Mouse (Mus musculus): ENCODE measurements around the gene Fasl.

Gene Fasl

DNA sequence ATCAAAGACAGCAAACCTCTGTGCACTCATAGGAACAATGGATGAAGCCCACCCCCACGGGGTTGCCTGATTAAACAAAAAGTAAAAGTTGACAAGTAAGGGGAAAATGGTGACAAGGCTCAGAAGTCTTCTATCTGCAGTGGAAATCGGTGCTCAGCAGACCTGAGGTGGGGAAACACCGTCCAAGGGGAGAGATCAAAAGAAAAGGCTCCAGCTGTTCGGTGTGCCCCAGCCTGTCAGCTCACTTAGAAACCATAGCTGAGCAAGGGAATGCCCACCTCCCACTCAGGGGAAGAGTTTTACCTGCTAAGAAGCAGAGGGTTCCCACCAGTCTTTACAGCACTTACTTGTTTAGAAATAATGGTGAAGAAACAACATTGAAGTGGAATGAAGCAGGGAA lies 26.7 kb downstream of the Fasl start:
- no peak for DNase-seq (ENCODE audit: inconsistent age in 2 of 2, low spot score in 1 of 2)

GRCm38 (mm10) chr1:161756547-161756946 lies 31.7 kb downstream of the Fasl start:
- no peak for DNase-seq (ENCODE audit: inconsistent age in 2 of 2, low spot score in 1 of 2)

- DNase-seq (ENCODE audit: inconsistent age in 2 of 2, low spot score in 1 of 2): no peak
Measured at GRCm38 (mm10) chr1:161751311-161751710, 37.0 kb downstream of the Fasl start.

DNA sequence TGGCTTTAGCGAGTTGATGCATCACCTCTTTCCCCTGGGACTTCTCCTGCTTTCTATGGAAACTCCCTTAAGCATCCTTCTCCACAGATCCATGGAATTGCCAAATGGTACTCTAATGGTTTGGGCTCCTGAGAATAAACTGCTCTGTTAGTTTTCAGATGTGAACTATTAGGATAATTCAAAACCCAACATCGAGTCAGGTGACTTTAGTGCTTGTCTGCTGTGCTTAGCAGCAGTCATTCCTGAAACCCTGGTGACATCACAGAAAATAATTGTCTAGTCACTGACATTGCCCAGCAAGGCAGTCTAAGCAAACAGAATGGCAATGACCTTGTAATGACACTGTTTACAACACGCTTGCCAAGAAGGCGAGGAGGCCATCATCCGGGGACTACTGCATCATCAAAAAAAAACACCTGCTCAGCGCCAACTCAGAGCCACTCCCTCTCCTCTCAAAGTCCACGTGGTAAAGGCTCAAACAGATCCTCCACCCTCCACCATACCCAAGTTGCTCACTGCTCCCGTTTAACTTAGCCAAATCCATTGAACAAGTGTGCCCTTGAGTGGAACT lies 37.7 kb downstream of the Fasl start:
- no peak for DNase-seq (ENCODE audit: inconsistent age in 2 of 2, low spot score in 1 of 2)

DNA sequence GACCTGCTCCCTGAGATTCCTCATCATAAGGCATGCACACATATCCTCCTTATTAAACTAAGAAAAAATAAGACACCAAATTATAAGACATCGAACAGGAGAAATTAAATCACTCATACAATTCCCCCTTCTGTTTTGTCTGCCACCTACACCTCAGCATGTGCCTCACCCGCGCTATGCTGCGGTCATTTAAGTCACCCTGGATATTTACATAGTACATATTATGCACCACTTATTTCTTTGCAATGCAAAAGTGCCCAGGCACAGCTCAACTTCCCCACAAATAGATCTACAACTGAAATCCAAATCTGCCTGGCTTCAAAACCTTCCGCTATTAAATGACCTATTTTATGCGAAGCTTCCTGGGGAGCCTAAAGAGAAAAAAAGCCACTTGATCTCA lies 39.6 kb downstream of the Fasl start:
- no peak for DNase-seq (ENCODE audit: inconsistent age in 2 of 2, low spot score in 1 of 2)

DNA sequence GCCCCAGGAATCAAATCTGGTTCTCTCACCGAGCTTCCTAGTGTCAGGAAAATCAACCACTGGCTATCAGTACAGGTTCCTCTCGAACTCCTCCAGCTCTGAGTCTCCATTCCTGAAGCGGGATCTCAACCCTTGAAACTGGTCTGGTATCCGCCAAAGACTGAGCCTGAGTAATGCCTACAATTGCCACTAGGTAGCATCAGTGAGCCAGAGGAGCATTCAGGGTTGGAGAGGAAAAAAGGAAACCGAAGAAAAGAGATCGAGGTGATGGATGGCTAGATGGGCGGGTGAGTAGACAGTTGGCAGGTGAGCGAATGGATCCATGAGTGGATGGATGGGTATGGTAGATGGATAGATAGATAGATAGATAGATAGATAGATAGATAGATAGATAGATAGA lies 40.2 kb downstream of the Fasl start:
- peak; percentile 53 to 88 for DNase-seq (ENCODE audit: inconsistent age in 2 of 2, low spot score in 1 of 2)

DNA sequence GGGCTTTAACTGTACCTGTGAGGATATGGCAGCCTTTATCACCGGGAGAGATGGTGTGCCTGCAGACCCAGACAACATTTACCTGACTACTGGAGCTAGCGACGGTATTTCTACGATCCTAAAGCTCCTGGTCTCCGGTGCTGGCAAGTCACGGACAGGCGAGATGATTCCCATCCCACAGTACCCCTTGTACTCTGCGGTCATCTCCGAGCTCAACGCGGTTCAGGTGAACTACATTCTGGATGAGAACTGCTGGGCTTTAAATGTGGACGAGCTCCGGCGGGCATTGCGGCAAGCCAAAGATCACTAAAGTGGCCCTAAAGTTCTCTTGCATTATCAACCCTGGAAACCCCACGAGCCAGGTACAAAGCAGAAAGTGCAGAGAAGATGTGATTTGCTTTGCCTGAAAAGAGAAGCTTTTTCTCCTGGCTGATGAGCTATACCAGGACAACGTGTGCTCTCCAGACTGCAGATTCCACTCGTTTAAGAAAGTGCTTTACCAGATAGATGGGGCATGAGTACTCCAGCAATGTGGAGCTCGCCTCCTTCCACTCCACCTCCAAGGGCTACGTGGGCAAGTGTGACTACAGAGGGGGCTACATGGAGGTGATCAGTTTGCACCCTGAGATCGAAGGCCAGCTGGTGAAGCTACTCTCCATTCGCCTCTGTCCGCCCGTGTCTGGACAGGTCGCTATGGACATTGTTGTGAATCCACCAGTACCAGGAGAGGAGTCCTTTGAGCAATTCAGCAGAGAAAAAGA lies 41.6 kb downstream of the Fasl start:
- peak in 1 of 2 experiments; percentile 35 for DNase-seq (ENCODE audit: inconsistent age in 2 of 2, low spot score in 1 of 2)

GRCm38 (mm10) chr1:161744855-161745254 lies 43.4 kb downstream of the Fasl start:
- DNase-seq (ENCODE audit: inconsistent age in 2 of 2, low spot score in 1 of 2): no peak

DNA sequence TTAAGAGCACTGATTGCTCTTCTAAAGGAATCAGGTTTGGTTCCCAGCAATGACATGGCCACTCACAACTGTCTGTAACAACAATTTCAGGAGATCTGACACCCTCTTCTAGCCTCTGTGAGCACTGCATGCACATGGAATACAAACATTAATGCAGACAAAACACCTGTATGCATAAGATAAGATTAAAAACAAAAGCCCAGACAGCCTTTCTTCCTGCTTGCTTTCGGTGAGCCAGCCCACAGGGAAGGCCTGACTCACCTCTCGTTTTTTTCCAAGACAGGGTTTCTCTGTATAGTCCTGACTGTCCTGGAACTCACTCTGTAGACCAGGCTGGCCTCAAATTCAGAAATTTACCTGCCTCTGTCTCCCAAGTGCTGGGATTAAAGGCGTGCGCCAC lies 44.1 kb downstream of the Fasl start:
- DNase-seq (ENCODE audit: inconsistent age in 2 of 2, low spot score in 1 of 2): no peak

DNA sequence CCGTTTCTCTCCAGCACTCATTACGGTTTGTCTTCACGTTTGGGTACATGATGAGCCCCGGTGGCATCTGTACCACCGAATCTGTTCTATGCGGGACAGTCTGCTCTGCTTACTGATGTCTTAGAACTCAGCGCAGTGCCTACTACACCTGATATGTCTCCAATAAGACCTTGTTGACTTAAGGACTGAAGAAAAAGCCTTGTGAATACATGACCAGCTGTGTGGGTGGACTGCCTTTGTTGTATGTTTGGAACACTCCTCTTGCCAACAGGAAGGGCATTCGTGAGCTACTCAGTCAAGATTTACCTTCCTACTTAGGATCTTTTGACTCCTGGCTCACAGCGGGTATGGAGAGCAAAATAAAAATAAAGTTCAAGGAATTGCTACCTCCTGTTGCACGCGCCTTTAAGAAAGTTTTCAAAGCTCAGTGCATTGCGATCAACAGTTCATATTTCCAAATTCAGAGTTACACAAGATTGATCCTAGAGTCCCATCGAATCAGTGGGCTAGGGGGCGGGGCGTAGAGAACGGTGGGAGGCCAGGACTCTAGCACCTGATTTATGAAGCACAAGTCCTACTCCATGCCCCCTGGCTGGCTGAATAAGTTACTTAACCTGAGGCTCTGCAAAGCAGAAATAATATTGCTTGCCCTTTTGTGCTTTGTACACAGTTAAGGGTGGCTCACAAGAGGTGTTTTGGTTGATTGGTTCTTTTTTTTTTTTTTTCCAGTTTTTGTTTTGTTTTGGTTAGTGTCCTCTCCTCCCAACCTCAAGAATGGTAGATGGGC lies 45.6 kb downstream of the Fasl start:
- DNase-seq (ENCODE audit: inconsistent age in 2 of 2, low spot score in 1 of 2): no peak

DNA sequence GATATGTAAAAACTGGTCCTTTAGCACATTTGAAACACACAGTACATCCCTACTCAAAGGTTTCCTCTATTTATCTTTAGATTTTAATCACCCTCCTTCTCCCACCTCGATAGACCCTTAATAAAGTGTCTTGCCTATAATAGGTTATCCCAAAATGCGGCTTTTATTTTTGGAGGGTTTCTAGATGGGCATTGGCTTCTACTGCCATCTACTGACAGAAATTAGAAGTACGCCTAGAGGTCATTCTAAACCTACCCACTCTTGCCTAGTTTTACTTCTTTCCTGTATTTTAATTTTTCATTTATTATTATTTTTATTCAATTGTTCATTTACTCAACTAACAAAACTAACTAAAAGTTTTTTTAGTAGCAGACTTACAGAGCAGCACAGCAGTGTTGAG lies 51.4 kb downstream of the Fasl start:
- peak in 1 of 2 experiments; percentile 70 for DNase-seq (ENCODE audit: inconsistent age in 2 of 2, low spot score in 1 of 2)

DNA sequence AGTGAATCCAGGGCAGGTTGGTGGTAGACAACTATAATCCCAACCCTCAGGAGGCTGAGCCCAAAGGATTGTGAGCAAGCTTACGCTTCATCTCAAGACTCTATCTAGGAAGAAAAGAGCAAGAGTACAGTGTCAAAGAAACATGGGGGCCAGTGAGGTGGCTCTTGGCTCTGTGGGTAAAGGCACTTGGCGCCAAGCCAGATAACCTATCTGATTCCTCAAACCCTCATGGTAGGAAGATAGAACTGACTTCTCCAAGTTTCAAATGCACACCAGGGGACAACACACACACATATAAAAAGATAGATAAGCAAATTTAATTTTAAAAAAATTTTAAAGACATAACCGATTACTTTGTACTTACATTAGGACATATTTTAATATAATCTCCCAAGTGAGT lies 52.0 kb downstream of the Fasl start:
- no peak for DNase-seq (ENCODE audit: inconsistent age in 2 of 2, low spot score in 1 of 2)

DNA sequence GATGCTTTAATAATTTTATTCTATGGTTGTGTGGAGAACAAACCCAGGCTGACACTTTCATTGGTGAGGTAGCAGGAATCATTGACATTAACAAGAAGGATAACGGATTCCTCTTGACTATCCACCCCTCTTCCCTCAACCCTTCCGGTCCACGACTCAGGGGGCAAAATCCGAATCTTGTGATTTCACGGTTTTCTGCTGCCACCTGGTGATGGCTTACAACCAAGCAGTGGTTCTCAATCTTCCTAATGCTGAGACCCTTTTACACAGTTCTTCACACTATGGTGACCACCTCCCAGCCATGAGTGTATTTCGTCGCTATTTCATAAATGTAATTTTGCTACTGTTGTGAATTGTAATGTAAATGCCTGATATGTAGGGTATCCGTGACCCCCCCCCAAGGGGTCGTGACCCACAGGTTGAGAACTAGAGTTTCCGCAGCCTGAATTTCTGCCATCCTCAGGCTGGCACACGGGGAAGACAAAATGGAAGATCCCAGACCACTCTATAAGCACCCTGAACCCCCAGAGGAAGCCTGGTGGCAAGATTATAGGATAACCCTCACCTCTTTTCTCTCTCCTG lies 52.7 kb downstream of the Fasl start:
- no peak for DNase-seq (ENCODE audit: inconsistent age in 2 of 2, low spot score in 1 of 2)

DNA sequence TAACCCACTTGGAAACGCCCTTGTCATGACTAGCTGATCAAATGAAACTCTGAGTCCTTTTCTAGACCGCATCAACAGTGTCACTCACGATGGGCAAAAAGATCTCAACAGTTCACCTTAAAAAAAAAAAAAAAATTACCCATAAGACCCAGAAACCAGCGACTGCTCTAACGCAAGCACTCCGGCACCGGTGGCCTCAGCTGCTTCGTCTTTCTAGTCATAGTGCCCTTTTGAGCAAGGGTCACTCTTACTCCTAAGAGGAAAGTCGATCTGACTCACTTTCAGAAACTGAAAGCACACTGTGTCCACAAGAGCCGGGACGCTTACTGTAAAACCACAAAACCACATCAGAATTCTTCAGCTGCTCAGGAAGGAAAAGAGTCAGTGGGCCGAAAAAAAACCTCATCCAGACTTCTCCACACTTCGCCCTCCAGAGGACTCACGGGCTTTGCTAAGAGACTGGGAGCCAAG lies 53.5 kb downstream of the Fasl start:
- no peak for DNase-seq (ENCODE audit: inconsistent age in 2 of 2, low spot score in 1 of 2)

- DNase-seq (ENCODE audit: inconsistent age in 2 of 2, low spot score in 1 of 2): no peak
Measured at GRCm38 (mm10) chr1:161734314-161734713, 54.0 kb downstream of the Fasl start.

Data from adrenal gland, adult (tissue).